Mouse (Mus musculus): Measurements from ENCODE around the gene Lbh. TPM values are rescaled to one million over a fixed set of nuclear protein-coding genes. Genes with fewer than 3 reads are reported as not detected.

Lbh gene
- total and polyA plus RNA-seq, 2 experiments from 2014 or later: 28.5 to 478 TPM

GRCm38 (mm10) chr17:72909061-72909852, 8.8 kb upstream of the Lbh start:
- Histone ChIP-seq H3K27ac (ENCODE audit: low read depth) (no peak overlapping the region), H3K27me3 (ENCODE audit: control insufficient read depth, insufficient read depth, low read length) (no peaks in the 10 kb centered on the region), H3K4me1 (ENCODE audit: control insufficient read depth, insufficient read depth) (peaks cover 25% of the 10 kb centered on the region), H3K9me3 (replicated peaks; ENCODE audit: control insufficient read depth, low read length) (no peaks in the 10 kb centered on the region), H3K4me2 (ENCODE audit: low read depth, low read length) (no peak overlapping the region), H3K4me3 (ENCODE audit: low read depth, low read length) (no peak overlapping the region), H3K9ac (replicated peaks; ENCODE audit: low read depth, low read length) (no peak overlapping the region), H3K36me3 (replicated peaks; ENCODE audit: control insufficient read depth, insufficient read depth, low read length) (no peaks in the 10 kb centered on the region)
- no peak for ATAC-seq (ENCODE audit: insufficient read depth, low read depth)
- DNase-seq (ENCODE audit: low spot score): no peak
- no peak for TF ChIP-seq CTCF (IDR thresholded peaks at IDR 0.05; ENCODE audit: low read depth)
- no peak for TF ChIP-seq EP300 (IDR thresholded peaks at IDR 0.05; ENCODE audit: low read depth)
- 86% methylated on average over 7 of the region's 7 CpGs for WGBS

GRCm38 (mm10) chr17:72911283-72911682, 6.8 kb upstream of the Lbh start:
- no peak for TF ChIP-seq CTCF (IDR thresholded peaks at IDR 0.05; ENCODE audit: low read depth)
- no peak for TF ChIP-seq EP300 (IDR thresholded peaks at IDR 0.05; ENCODE audit: low read depth)
- no peak for DNase-seq (ENCODE audit: low spot score)
- 70% methylated on average over 11 of the region's 11 CpGs for WGBS
- H3K4me3 ChIP-seq (ENCODE audit: low read depth, low read length): no peak overlapping the region
- no peak for ATAC-seq (ENCODE audit: insufficient read depth, low read depth)
- H3K4me1 ChIP-seq (ENCODE audit: control insufficient read depth, insufficient read depth): peaks cover 25% of the 10 kb centered on the region
- no peak overlapping the region for H3K4me2 ChIP-seq (ENCODE audit: low read depth, low read length)
- H3K27me3 ChIP-seq (ENCODE audit: control insufficient read depth, insufficient read depth, low read length): no peaks in the 10 kb centered on the region
- no peaks in the 10 kb centered on the region for H3K36me3 ChIP-seq (replicated peaks; ENCODE audit: control insufficient read depth, insufficient read depth, low read length)
- no peak overlapping the region for H3K9ac ChIP-seq (replicated peaks; ENCODE audit: low read depth, low read length)
- no peaks in the 10 kb centered on the region for H3K9me3 ChIP-seq (replicated peaks; ENCODE audit: control insufficient read depth, low read length)
- peak overlapping the region; percentile 46 for H3K27ac ChIP-seq (ENCODE audit: low read depth)

- ATAC-seq (ENCODE audit: insufficient read depth, low read depth) (0 out of 2 replicates have a peak, but pooled peaks have one; percentile 39), DNase-seq (ENCODE audit: low spot score) (no peak)
- no peaks in the 10 kb centered on the region for H3K36me3 ChIP-seq (replicated peaks; ENCODE audit: control insufficient read depth, insufficient read depth, low read length)
- no peaks in the 10 kb centered on the region for H3K27me3 ChIP-seq (ENCODE audit: control insufficient read depth, insufficient read depth, low read length)
- no peak overlapping the region for H3K4me2 ChIP-seq (ENCODE audit: low read depth, low read length)
- no peak overlapping the region for H3K9ac ChIP-seq (replicated peaks; ENCODE audit: low read depth, low read length)
- peaks cover 25% of the 10 kb centered on the region for H3K4me1 ChIP-seq (ENCODE audit: control insufficient read depth, insufficient read depth)
- H3K9me3 ChIP-seq (replicated peaks; ENCODE audit: control insufficient read depth, low read length): no peaks in the 10 kb centered on the region
- no peak overlapping the region for H3K4me3 ChIP-seq (ENCODE audit: low read depth, low read length)
- H3K27ac ChIP-seq (ENCODE audit: low read depth): peak overlapping the region; percentile 46
- no peak for TF ChIP-seq CTCF (IDR thresholded peaks at IDR 0.05; ENCODE audit: low read depth)
- TF ChIP-seq EP300 (IDR thresholded peaks at IDR 0.05; ENCODE audit: low read depth): no peak
- WGBS: 6% methylated on average over 1 of the region's 1 CpGs
These were observed 6.4 kb upstream of the Lbh start for GRCm38 (mm10) chr17:72911751-72912150.

GRCm38 (mm10) chr17:72914082-72914481, 4.0 kb upstream of the Lbh start:
- no peak for DNase-seq (ENCODE audit: low spot score)
- no peak overlapping the region for H3K27ac ChIP-seq (ENCODE audit: low read depth)
- no peak overlapping the region for H3K4me2 ChIP-seq (ENCODE audit: low read depth, low read length)
- no peaks in the 10 kb centered on the region for H3K36me3 ChIP-seq (replicated peaks; ENCODE audit: control insufficient read depth, insufficient read depth, low read length)
- H3K9me3 ChIP-seq (replicated peaks; ENCODE audit: control insufficient read depth, low read length): no peaks in the 10 kb centered on the region
- no peak overlapping the region for H3K4me3 ChIP-seq (ENCODE audit: low read depth, low read length)
- TF ChIP-seq CTCF (IDR thresholded peaks at IDR 0.05; ENCODE audit: low read depth) (no peak), EP300 (IDR thresholded peaks at IDR 0.05; ENCODE audit: low read depth) (no peak)
- 73% methylated on average over 2 of the region's 2 CpGs for WGBS
- no peak for ATAC-seq (ENCODE audit: insufficient read depth, low read depth)
- no peak overlapping the region for H3K9ac ChIP-seq (replicated peaks; ENCODE audit: low read depth, low read length)
- H3K4me1 ChIP-seq (ENCODE audit: control insufficient read depth, insufficient read depth): peaks cover 28% of the 10 kb centered on the region
- no peaks in the 10 kb centered on the region for H3K27me3 ChIP-seq (ENCODE audit: control insufficient read depth, insufficient read depth, low read length)

GRCm38 (mm10) chr17:72917241-72918030, 669 bp upstream of the Lbh start:
- H3K27ac ChIP-seq (ENCODE audit: low read depth): peak overlapping the region; percentile 96
- H3K4me3 ChIP-seq (ENCODE audit: low read depth, low read length): peak overlapping the region; percentile 82
- WGBS: under 1% methylated on average over 37 of the region's 37 CpGs
- DNase-seq (ENCODE audit: low spot score) (peak; percentile 85), ATAC-seq (ENCODE audit: insufficient read depth, low read depth) (peak; percentile 28)
- peak overlapping the region; percentile 97 for H3K9ac ChIP-seq (replicated peaks; ENCODE audit: low read depth, low read length)
- H3K4me1 ChIP-seq (ENCODE audit: control insufficient read depth, insufficient read depth): peaks cover 21% of the 10 kb centered on the region
- no peaks in the 10 kb centered on the region for H3K9me3 ChIP-seq (replicated peaks; ENCODE audit: control insufficient read depth, low read length)
- peak overlapping the region; percentile 90 for H3K4me2 ChIP-seq (ENCODE audit: low read depth, low read length)
- H3K27me3 ChIP-seq (ENCODE audit: control insufficient read depth, insufficient read depth, low read length): no peaks in the 10 kb centered on the region
- TF ChIP-seq CTCF (IDR thresholded peaks at IDR 0.05; ENCODE audit: low read depth) (peak; percentile 40), EP300 (IDR thresholded peaks at IDR 0.05; ENCODE audit: low read depth) (no peak)
- H3K36me3 ChIP-seq (replicated peaks; ENCODE audit: control insufficient read depth, insufficient read depth, low read length): peaks cover 15% of the 10 kb centered on the region
